Mouse (Mus musculus) bone marrow, adult 2 months (tissue): Measurements from ENCODE around the gene Fam180a. TPM values are rescaled to one million over a fixed set of nuclear protein-coding genes. Genes with fewer than 3 reads are reported as not detected.

ENCODE experiments used
- H3K27ac ChIP-seq: fragments of 200-500 bp; 2 replicates; pipeline ENCODE4 v1.5.1; 2012; ENCODE audit warnings: low read depth, mild to moderate bottlenecking, control low read depth, inconsistent platforms, low read length; ENCODE audit not compliant: control insufficient read depth, poor library complexity, insufficient read depth
- H3K4me1 ChIP-seq: fragments of 200-500 bp; 2 replicates; pipeline ENCODE4 v1.6.1; 2011; ENCODE audit warnings: low read length; ENCODE audit not compliant: control insufficient read depth, insufficient read depth
- H3K4me3 ChIP-seq: fragments of 200-500 bp; replicated peaks from 2 replicates; pipeline ENCODE3; 2011; ENCODE audit warnings: mild to moderate bottlenecking, low read depth, low read length, control low read depth; ENCODE audit not compliant: control insufficient read depth
- CTCF ChIP-seq: fragments of 200-500 bp; IDR thresholded peaks from 2 replicates; pipeline ENCODE4 v1.5.1; 2011; ENCODE audit warnings: low read length, control low read depth; ENCODE audit not compliant: control insufficient read depth, insufficient read depth
- POLR2A ChIP-seq: fragments of 200-500 bp; IDR thresholded peaks from 2 replicates; pipeline ENCODE4 v1.6.1; 2011; ENCODE audit warnings: low read depth, mild to moderate bottlenecking, control low read depth, low read length, borderline replicate concordance; ENCODE audit not compliant: control insufficient read depth
- WGBS: fragments of 180-500 bp; shearing (Covaris S2); methylation state at CpG from one replicate; pipeline ENCODE4 v1.1.7; 2018; 5-methylcytosine and 5-hydroxymethylcytosine counted together
- polyA plus RNA-seq: library from polyadenylated mRNA; stranded (reverse); fragments of >200 nt; gene quantifications from 2 replicates; pipeline ENCODE4 v1.2.4, GENCODE M21; 2011; ENCODE audit warnings: low replicate concordance; ENCODE audit not compliant: missing spikeins, insufficient read depth, insufficient read length

Fam180a gene
- polyA plus RNA-seq, 1 experiment, result 0.95 TPM

- Histone ChIP-seq H3K27ac (no peak overlapping the region), H3K4me3 (no peak overlapping the region), H3K4me1 (no peaks in the 10 kb centered on the region)
- 87% methylated on average over 7 of the region's 7 CpGs for WGBS
- TF ChIP-seq POLR2A, result no peak
- TF ChIP-seq CTCF, result no peak
Measured at GRCm38 (mm10) chr6:35302581-35302980, 23.4 kb downstream of the Fam180a start.

DNA sequence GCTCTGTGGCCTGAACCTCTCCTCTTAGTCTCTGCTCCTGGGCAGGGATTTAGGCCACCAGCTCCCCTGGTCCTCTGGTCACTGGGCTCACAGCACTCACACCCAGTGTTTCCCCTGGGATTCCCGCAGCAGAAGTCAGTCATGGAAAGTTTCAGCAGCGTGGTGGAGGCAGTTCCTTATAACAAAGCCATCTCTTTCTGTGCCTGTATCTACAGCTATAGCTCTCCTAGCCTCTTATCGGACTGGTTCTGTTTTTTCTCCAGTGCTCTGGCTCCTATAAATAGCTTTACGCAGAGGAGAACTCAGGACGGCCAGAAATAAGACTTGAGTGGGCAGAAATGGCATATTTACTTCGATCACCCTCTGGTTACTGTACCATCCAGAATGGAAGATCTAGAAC lies 27.6 kb downstream of the Fam180a start:
- H3K27ac ChIP-seq, result no peak overlapping the region
- 58% methylated on average over 6 of the region's 6 CpGs for WGBS
- TF ChIP-seq CTCF, result no peak
- TF ChIP-seq POLR2A, result no peak
- H3K4me1 ChIP-seq, result no peaks in the 10 kb centered on the region
- H3K4me3 ChIP-seq, result no peak overlapping the region

DNA sequence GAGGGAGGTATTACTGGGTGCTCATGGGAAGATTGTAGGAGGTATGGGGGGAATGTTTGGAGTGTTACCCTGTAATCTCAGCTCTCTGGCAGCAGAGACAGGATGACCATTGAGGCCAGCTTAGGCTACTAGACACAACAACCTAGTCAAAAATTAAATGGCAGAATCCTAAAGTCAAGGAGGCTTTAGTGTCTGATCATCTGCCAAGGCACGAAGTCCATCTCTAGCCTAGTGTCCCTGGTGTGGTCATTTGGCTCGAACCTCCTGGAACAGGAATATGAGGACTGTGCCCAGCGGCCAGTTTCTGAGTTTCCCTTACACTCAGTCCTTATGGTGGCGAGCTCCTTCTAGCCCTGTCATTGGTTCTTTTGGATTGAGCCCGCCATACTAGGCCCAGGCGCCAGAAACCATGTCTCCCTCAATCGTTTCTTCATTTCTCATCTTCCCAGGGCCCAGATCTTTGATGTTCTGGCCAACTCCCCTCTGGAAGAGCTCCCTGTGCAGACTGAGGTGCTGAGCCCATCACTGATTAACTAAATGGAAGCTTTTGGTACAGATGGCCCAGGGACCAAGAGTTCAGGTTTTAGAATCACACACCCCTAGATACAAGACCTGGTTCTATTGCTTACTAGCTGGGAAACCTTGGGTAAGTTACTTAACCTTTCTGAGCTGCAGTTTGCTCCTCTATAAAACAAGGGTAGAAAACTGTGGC lies 28.3 kb downstream of the Fam180a start:
- TF ChIP-seq POLR2A (no peak), CTCF (no peak)
- no peak overlapping the region for H3K27ac ChIP-seq
- WGBS, result 82% methylated on average over 7 of the region's 7 CpGs
- no peak overlapping the region for H3K4me3 ChIP-seq
- no peaks in the 10 kb centered on the region for H3K4me1 ChIP-seq

DNA sequence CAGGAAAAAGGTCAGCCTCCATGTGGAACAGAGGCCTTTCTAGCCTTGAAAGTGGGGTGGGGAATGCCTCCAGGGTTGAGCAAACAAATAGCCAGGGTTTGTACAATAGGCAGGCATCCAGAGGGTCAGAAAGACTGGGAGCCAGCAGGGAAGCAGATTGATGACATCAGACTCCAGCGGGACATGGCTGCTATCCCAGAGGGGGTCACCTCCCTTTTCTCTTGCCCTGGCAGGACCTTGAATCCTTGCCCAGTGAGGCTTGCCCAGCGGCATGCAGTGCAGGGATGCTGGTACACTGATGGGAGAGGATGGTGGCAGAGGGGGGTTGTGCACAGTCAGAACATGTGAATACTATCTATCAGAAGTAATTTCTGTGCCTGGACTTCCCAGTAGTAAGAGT lies 28.9 kb downstream of the Fam180a start:
- no peaks in the 10 kb centered on the region for H3K4me1 ChIP-seq
- no peak overlapping the region for H3K27ac ChIP-seq
- H3K4me3 ChIP-seq, result no peak overlapping the region
- TF ChIP-seq CTCF, result no peak
- TF ChIP-seq POLR2A, result no peak
- WGBS, result 84% methylated on average over 2 of the region's 2 CpGs

DNA sequence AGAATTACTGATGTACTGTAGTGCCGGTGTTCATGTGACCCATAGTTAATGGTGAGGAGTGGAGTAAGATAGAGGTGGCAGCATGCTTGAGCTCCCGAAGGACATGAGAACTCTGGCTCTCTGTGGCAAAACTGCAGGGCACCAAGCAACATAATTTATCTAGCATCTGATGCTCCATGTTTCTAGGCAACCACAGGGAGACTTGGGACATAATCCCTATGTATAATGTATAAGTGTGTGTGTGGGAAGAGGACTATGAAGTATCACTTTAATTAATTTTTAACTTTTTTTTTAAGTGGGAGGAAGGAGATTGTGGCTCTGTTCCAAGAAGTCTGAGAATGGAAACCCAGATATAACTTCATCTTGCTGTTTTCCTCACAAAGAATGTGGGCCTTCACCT lies 31.0 kb downstream of the Fam180a start:
- TF ChIP-seq POLR2A, result no peak
- no peak for TF ChIP-seq CTCF
- Histone ChIP-seq H3K27ac (no peak overlapping the region), H3K4me1 (no peaks in the 10 kb centered on the region), H3K4me3 (no peak overlapping the region)
- WGBS, result 85% methylated on average over 2 of the region's 2 CpGs

DNA sequence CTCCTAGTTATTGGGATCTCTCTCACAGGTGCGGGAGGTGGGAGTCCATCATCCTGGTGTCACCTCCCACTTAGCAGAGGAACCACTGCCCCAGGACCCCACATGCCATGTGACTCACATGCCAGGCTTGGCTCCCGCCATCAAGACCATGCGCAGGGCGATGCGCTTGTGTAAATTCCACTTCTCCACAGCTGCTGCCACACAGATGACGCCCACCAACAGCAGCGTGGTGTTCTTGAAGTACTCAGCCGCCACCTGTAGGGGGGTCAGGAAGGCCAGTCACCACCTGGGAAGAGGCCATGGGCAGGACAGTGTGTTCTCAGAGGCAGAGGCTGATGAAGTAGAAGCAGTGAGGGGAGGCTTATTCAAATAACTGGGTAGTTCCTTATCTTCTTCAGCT lies 36.3 kb downstream of the Fam180a start:
- TF ChIP-seq CTCF, result no peak
- TF ChIP-seq POLR2A, result no peak
- no peak overlapping the region for H3K4me3 ChIP-seq
- no peak overlapping the region for H3K27ac ChIP-seq
- WGBS, result 86% methylated on average over 8 of the region's 8 CpGs
- no peaks in the 10 kb centered on the region; the same call in 1 of the 2 replicates for H3K4me1 ChIP-seq

DNA sequence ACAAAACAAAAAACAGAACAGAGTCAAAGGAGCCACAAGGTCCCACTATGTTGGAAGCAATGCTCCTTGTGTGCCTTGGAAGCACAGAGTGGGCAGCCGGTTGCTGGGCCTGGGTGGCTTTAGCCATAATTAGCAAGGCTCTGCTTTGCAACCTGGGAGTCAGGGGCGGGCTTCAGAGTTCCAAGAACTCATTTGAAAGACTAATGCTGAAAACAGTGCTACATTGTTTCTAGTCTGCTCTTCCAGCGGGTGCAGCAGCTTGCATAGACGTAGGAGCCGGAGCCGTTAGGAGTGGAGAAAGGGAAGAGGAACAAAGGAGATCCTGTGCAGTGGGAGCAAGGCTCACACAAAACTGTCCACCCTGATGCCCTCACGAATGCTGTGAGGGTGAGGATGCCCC lies 37.0 kb downstream of the Fam180a start:
- no peak for TF ChIP-seq POLR2A
- TF ChIP-seq CTCF, result no peak
- no peak overlapping the region for H3K4me3 ChIP-seq
- WGBS, result 82% methylated on average over 7 of the region's 7 CpGs
- no peak overlapping the region for H3K27ac ChIP-seq
- no peaks in the 10 kb centered on the region; the same call in 1 of the 2 replicates for H3K4me1 ChIP-seq

- Histone ChIP-seq H3K27ac (no peak overlapping the region), H3K4me3 (no peak overlapping the region), H3K4me1 (no peaks in the 10 kb centered on the region; the same call in 1 of the 2 replicates)
- WGBS, result 33% methylated on average over 11 of the region's 11 CpGs
- TF ChIP-seq POLR2A, result no peak
- no peak for TF ChIP-seq CTCF
Measured at GRCm38 (mm10) chr6:35288114-35288761, 37.7 kb downstream of the Fam180a start.

DNA sequence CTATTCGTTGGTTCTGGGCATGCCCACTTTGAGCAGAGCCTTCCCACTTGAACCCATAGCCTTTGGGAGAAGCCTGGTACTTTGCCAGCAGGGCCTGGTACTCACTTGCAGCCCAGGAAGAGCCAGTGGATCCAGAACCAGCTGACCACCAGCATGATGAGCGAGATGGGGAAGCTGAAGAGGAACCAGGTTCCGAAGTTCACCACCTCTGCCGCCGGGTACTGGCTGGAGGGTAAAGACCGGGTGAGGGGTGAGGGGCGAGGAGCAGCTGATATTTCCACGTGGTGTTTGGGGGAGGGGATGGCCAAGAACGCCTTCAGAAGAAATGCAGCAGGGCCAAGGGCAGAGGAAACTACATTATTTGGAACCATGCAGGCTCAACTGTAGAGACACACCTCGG lies 46.6 kb downstream of the Fam180a start:
- Histone ChIP-seq H3K4me1 (no peaks in the 10 kb centered on the region), H3K27ac (no peak overlapping the region), H3K4me3 (no peak overlapping the region)
- TF ChIP-seq POLR2A (no peak), CTCF (no peak)
- WGBS, result 58% methylated on average over 10 of the region's 10 CpGs
